Mouse (Mus musculus) kidney, postnatal 14 days (tissue): ENCODE measurements at regions not wholly inside any gene's neighbourhood (a gene's known extent, or its start where the extent isn't known, plus 50 kb on each side); places are given as distances from the start of the nearest gene placed in this dataset.

ENCODE experiments used
- DNase-seq: peaks from one replicate; pipeline ENCODE4 v3.0.0; 2022; ENCODE audit warnings: mixed read lengths

DNA sequence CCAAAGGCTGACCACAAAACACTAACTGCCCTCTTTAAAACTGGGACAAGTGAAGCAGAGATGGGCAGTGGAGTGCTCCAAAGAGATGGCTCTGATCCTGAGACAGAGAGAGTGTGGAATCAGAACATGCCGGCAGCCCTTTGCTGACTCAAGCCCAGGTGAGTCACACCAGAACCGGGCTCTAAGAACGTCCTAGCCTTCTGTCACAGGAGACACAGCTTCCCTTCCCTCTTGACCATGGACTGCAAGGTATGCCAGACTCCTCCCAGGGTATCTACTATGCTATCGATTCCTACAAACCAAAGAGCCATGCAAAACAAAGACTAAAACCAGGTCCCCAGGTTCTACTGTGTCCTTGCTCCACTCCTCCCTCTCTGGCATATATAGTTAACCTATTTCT lies 98.0 kb downstream of the Dhx15 start:
- no peak for DNase-seq

DNA sequence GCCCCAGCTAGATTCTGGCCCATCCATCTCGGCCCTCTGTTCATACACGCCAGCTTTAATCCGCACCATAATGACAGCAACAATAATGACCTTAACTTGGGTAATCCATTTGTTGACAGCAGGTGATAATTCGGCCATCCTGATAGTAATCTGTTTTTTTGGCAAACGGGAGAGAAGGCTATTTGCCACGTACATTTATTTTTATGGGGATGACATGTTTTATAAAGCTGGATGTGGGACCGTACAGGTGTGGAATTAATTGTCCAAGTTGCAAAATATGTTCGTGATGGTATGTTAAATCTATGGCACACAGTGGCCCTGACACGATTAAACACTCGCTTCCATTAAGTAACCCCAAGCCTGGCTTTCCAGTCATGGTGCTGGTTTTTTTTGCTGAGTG lies 102.2 kb downstream of the Dhx15 start:
- no peak for DNase-seq

DNA sequence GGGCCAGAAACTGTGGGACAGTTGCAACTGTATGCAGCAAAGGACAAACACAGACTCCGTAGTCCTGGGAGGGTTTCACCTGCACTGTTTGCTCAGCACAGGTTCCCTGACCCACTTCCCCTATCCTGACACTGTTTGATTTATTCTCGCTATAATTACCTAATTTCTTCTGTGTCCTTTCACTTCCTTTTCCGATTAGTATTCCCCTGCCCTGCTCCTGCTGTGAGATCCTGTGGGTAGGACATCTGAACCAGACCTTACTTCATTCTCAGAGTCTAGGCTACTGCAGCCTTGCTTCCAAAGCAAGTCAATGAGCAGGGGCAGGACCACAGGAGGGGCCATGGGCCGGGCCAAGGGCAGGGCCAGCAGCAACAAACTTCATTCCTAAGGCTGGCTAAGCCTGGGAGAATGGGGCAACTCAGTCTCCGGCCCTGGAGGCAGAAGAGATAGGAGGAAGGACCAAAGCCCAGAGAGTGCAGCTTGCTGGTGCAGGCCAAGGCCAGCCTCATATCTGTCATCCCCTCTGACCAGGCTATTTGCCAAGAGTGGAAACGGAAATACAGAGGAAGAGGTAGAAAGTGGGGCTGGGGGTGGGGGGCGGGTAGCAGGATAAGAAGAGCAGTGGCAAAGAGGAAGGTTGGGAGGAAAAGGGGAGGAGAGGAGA lies 103.4 kb downstream of the Dhx15 start:
- DNase-seq = no peak

DNA sequence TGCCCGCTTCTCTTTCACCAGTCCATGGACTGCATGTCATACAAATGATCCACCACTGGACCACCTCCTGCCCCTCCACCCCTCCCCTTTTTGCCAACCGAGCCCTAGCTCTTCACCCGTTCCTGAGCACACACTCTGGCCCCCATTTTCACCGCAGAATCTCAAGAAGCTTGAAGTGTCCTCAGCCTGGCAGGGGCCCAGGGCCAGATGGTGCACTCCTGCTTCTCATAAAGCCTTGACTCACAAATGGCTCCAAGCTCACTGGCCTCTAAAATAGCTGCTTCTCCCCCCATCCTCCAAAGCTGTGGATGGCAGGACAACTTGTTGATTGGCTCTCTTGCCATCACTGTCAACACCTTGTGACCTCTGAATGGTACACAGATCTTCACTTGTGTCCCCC lies 110.0 kb downstream of the Dhx15 start:
- DNase-seq = no peak

DNA sequence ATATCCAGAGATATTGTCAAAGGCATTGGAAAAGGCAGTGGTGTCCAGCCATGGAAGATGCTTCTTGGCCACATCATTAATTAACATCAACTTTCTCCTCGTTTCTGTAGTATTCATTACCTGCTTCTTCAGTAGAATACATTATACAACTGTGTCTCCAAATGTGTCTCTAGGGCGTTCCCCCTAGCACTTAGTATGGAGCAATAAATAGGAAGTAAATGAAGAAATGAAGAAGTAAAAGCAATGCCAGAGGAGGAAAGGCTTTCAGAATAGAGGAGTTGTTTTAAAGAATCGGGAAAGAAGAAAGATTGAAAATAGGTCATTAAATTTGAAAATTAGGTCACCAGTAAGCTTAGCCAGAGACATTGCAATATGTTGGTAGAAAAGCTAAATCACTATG lies 112.6 kb downstream of the Dhx15 start:
- DNase-seq = no peak

DNA sequence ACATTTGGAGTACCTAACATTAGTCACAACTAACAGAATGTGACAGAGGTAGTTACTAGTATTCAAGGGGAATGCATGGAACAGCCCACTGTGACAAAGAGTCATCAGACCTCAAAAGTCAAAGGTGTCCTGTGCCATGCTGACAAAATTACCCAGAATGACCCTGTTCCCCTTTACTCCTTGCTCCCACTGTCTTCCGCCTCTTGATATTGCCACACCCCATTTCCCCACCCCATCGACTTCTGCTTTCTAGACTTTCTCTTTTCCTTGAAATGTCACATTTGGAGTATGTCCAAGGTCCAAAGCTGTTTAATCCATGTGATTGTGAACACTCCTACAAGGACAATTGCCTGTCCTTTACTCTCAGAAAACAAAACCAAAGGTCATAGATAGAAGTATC lies 115.2 kb downstream of the Dhx15 start:
- no peak for DNase-seq

DNA sequence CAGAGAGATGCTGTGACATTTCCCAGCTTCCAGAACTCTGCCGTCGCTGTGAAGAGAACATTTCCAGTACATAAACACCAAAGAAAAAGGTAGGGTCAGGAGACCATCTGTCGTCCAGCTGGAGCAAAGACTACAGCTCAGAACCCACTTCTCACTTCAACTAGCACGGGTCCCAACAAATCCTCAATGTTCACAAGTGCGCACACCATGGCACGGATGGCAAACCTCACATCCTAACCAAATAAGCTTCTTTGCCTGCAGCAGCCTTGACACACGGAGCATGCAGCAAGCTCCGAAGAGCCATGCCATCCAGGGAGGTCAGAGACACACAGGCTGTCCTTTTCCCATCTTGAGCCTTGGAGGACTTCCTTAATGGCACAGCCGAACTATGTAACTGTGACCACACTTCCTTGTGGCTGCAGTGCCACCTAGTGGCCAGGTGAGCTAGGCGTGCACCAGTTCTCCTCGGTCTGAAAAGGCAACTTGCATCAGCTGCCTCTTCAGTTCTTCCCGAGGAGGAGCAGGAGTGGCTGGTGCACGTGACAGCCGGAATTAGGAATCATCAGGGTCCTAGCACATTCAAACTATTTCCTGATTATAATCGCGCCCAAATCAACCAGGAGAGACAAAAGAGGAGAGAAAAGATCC lies 125.4 kb downstream of the Dhx15 start:
- peak; percentile 86 for DNase-seq

DNA sequence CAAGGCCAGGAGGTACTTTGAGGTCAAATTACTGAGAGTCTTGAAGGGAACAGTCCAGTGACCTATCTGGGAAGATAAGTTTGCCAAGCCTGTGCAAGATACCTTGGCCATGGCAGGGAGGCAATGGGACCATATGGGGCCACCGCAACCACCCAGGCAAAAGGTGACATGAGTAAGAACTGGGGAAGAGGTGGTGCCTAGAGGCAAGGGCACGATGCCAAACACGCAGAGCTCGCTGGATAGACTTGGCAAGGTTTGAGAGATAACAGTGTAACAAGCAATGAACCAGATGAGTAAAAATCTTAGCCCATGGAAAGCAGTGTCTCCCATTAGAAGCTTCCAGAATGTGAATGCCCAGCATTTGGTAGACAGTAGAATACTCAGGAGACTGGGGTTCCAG lies 128.1 kb downstream of the Dhx15 start:
- DNase-seq = no peak

DNA sequence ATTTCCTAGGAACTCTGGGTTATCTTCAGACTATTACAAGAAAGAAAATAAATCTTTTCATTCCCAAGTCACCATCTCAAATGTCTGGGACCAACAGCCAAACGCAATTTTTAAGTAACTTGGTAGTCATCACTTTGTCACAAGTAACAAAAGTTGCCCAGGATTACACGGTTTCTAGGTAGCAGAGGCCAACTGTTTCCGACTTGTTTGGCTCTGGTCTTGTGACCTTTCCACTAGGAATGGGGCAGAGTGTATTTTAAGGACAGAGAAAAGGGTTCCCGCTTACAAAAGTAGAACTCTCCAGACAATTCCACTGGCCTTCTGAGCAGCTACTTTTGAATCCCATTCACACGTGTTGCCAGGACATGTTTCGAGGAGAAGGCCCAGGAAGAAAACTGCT lies 129.1 kb downstream of the Dhx15 start:
- no peak for DNase-seq

DNA sequence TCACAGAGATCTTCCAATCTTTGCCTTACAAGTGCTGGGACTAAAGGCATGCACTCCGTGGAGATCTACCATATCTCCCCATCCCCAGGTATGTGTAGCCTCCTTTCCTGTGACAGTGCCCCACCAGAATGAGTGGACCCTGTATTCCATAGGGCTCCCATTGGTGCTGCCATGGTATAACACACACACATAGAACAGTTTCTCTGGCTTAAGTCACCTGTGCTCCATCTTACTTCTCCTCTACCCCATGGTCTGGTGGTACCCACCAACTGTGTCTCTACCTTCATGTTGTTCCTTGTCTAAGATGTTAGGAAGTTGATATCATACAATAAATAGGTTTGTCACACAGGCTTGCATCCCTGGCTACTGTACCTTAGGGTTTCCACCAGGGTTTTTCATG lies 133.1 kb downstream of the Dhx15 start:
- no peak for DNase-seq

DNA sequence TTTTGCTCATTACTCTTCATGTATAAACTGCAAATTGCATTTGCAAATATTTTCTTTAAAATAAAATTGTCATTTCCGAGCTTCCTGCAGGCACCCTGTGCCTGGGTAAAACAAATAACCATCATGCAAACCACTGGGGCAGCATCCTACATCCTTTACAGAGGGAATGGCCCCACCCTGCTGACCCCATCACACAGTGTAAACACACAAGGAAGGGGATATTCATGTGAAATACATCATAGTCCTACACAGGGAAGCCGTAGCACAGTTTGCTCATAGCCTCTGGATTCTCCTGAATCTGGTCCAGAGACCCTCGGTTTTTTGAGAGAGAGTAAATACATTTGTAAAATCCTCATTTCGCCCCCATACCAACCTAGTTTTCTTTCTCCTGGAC lies 138.2 kb downstream of the Dhx15 start:
- DNase-seq = no peak

DNA sequence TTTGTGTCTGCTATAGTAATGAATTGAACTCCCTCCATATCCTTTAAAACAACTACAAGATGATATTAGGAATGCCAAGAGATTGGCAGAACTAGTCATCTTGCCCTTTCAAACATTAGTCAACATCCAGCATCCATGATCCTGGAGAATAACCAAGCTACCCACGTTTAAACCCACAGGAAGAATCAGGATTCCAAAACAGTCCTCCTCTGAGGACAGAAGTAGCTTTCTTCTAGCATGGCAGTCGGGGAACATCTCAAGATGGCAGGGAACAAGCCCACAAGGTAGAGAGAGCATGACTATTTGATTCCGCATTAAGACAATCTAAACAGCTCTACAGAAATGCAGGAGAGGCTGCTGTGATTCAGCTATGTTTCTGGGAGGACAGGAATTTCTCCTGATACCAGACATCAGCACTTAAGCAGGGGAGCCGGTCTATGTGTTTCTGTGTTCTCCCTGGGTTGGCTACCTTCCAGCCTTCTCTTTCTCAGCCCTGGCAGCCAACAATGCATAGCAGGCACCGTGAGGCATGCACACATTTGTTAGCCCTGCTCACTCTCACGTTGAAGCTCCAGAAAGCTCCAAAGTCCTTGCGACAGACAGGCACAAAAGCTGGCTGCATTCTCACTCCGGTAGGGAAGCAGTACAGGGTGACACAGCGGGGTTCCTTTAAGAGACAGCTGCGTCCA lies 138.8 kb downstream of the Dhx15 start:
- peak; percentile 29 for DNase-seq

DNA sequence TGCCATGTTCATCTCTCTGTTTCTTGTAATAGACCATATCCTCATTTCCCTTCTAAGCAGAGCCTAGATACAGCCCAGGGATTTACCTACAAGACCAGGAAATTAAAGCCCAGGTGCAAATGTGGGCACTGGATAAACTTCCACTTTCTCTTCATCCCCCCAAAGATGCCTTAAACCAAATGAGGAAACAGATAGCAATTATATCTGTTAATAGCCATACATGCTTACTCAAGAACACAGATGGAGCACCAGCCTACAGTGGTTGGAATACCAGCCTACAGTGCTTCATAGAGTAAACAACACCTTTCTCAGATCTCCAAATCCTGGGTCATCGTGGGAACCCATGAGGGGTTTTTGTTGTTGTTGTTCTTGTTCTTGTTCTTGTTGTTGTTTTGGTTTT lies 141.5 kb downstream of the Dhx15 start:
- no peak for DNase-seq

DNA sequence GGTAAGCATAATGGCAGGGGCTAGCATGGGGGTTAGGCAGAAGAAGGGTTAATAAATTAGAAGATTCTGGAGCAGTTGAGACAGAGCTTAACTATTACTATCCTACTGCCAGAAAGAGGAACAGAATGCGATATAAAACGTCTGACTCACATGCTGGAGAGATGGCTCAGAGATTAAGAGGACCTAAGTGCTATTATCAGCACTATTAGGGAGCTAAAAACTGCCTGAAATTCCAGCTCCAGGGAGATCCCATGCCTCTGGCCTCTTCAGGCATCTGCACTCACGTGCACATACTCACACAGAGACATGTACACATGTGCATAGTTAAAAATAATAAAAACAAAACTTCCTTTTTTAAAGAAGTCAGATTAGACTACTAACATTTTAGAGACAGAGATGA lies 143.6 kb downstream of the Dhx15 start:
- no peak for DNase-seq

DNA sequence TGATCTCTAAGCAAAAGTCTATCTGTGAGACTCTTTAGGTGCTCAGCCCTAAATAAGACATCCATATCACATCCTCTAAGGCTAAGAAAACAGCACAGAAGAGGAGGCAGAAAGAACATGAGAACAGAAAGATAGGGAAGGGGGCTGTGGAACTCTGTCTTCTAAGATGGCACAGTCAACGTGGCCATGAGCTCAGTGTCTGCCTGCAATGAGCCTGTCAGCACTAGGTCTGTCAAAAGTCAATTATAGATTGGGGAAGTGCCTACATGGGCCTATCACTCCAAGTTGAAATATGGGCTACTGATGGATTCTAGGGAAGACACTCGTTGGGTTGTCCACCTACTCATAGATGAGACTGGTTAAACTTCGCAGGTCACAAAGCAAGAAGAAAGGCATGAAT lies 146.2 kb downstream of the Dhx15 start:
- no peak for DNase-seq

DNA sequence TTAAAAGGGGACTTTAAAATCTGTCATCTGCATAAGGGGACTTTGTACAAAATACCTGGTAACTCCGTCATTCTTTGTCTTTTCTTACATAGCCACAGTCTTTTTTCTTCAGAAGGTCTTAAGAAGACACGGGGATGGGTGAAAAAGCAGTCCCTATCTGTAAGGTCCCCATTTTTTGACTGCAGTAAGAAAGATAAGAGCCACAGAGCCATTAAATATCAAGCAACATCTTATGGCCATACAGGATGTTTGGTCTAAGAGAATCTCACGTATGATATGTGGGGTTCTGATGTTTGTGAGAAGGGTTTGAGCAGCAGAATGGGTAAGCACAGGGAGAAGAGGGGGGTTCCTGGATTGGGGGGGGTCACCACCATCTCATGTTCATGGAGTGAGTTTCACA lies 148.9 kb downstream of the Dhx15 start:
- DNase-seq = no peak

DNA sequence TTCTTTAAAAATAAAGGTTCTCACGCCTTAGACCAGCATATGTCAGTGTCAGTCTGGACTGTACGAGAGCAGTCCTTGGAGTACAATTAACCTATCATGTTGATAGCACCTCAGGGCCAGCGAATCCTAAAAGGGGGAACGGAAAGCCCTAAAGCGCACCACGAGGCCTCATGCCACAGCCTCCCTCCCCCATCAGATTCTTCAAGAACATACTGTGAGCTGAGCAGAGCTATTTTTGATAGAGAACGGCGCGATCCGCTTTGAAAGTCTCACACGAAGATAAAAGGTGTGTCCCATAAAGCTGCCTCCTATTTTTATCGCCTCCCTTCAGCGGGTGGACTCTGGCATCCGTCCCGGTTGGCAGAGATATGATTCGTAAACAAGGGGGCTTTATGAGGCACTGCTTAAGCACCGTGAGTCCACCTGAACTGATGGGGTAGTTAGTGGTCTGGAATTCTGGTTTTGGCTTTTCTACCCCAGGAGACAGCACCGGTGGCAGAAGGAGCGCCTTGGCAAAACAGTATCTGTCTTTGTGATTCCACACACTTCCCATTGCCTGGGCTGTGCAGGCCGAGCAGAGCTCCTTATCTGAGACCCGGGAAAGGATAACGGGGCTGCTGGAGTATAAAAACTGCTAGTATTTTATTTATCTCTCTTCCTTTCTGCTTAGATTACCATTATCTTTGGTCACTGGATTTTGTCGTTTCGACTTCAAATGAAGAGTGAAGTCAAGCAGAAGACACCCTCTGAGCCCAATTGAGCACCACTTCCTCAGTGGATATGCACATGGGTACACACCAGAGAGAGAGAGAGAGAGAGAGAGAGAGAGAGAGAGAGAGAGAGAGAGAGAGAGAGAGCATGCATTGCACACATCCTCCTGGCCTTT lies 149.6 kb downstream of the Dhx15 start:
- no peak for DNase-seq

DNA sequence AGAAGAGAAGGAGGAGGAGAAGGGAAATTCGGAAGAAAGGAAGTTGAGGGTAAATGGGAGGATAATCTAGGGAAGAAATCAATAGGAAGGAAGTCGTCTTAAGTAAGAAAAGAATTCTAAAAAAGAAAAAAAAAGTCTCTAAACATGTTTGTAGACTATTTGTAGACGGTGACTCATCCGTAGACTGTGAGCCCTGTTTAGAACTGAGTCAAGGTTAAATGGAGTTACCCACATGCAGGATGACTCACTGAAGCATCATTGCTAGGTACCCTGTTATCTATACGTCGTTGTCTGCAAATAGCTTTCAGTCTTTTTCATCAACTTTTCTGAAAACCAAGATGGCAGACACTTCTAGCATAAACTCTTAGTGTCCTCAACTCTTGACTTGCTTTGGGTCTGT lies 155.0 kb downstream of the Dhx15 start:
- no peak for DNase-seq

DNA sequence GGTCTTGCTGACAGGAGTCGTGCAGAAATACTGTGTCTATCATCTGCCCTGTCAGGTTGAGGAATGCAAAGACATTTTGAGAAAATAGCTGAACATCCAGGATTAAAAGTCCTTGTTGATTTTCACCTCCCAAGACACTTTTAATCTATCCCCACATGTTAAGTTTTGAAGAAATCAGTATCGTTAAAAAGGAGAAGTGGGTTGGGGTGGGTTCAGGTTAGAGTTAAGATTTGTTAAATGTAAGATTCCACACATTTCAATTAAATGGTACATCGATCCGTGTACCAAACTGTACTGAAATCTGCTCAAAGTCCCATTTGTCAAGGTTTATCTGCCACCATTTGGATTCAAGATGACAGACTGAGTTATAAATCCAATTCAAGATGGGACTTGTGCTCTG lies 162.8 kb downstream of the Dhx15 start:
- DNase-seq = no peak

DNA sequence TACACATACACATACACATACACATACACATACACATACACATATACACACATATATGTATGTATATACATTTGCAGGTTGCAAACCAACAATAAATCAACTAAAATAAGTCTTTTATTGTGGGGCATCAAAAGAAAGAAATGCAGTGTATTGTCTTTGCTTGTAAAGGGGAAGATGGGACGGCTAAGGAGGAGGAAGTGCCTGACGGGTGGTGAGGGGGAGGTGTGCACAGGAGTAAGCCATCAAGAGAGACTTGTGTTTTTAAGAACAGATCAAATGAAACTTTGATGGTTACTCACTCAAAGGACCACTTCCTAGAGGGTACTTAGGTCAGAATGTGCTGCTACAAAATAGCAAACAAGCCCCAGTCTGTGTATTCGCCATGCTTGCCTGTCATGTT lies 164.2 kb downstream of the Dhx15 start:
- DNase-seq = no peak

DNA sequence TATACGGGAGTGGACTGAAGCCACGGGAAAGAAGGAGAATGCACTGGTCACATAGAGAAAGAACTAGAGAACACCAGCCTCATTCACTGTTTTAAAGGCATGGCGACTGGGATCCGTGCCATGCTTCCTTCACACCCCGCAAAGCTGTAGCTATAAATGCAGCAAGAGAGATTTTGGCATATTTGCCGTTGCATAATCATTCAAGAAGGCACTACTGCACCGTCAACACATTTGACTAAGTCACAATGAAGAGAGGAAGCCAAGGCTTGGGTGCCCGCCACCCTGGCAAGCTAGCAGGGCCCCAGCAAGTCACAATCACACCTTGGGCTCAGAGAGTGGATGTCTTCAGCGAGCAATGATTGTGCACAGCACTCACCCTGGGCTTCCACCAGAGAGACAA lies 167.1 kb downstream of the Dhx15 start:
- DNase-seq = no peak

DNA sequence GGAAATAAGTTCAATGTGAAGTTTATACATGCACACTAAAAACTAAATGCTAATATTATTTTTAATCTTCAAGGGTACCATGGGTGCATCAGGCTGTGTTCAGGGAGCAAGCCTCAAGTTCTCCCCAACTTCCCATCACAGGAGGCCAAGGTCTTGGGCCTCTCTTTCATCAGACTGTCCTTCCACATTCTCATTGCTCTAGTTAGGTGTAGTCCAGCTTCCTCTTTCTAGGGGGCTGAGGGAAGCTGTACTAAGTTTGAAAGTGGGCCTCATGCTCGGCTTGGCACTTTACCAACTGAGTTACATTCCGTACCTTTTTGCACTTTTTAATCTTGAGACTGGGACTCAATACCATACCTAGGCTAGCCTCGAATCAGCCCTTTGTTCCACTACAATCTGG lies 173.3 kb downstream of the Dhx15 start:
- DNase-seq = no peak

DNA sequence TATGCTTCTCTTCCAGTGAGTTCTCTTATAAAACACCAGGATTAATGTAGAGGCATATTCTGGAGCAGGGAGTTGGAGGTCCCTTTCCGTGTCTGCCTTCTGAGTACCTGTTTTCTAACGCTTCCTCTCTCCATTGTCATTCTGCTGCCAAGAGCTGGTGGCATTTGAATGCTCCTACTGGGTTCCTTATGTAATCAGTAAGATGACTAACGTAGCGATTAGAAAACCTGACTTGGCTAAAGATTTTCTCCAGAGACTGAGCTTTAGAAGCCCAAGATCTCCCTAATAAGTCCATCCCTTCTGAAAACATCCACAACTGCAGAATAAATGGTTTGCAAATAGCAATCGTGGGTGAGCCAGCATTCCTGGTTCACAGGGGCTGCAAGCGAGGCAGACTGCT lies 174.5 kb downstream of the Dhx15 start:
- DNase-seq = no peak

DNA sequence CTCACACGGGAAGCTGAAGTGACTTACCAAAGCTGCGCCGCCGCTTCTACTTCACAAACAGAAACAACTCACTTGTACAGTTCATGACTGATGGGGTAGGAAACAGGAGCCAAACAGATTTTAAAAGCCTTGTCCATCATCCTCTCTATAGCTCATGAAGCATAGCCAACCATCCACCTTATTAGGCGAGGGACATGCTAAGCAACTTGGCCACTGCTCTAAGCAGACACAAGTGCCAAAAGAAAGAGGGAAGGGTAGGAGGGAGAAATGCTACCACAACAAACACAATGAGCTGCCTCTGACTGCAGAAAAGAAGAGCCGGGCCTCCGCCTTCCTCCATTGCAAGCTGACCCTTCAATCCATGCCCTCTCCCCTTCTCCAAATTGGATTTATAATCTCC lies 179.9 kb downstream of the Dhx15 start:
- no peak for DNase-seq
